Mouse (Mus musculus) intestine, postnatal 0 days (tissue): ENCODE data around the gene Atf5. TPM values are rescaled to one million over a fixed set of nuclear protein-coding genes. Genes with fewer than 3 reads are reported as not detected.

Experiments used
- ATAC-seq: fragments of 200-750 bp; cut with Nextera tagmentation; 2 replicates; pipeline ENCODE4 v1.8.0; 2017; ENCODE audit warnings: mild to moderate bottlenecking, moderate TSS enrichment, moderate library complexity
- H3K27ac ChIP-seq: fragments of 300-500 bp; sonication (generic); 2 replicates; pipeline ENCODE4 v1.5.1; 2014; ENCODE audit warnings: mild to moderate bottlenecking, low read depth, low read length, moderate library complexity
- H3K27me3 ChIP-seq: fragments of 300-500 bp; sonication (generic); replicated peaks from 2 replicates; pipeline ENCODE4 v1.6.1; 2014; ENCODE audit warnings: low read length, mixed read lengths; ENCODE audit not compliant: control insufficient read depth, insufficient read depth
- H3K36me3 ChIP-seq: fragments of 300-500 bp; sonication (generic); 2 replicates; pipeline ENCODE4 v1.6.1; 2014; ENCODE audit warnings: mild to moderate bottlenecking, moderate library complexity; ENCODE audit not compliant: control insufficient read depth, insufficient read depth
- H3K4me1 ChIP-seq: fragments of 300-500 bp; sonication (generic); replicated peaks from 2 replicates; pipeline ENCODE4 v1.6.1; 2014; ENCODE audit warnings: antibody characterized with exemption, low read length, mixed read lengths; ENCODE audit not compliant: control insufficient read depth, insufficient read depth
- H3K4me2 ChIP-seq: fragments of 300-500 bp; sonication (generic); replicated peaks from 2 replicates; pipeline ENCODE4 v1.6.1; 2014; ENCODE audit warnings: low read depth, mild to moderate bottlenecking, moderate library complexity
- H3K4me3 ChIP-seq: fragments of 300-500 bp; sonication (generic); 2 replicates; pipeline ENCODE4 v1.5.1; 2014; ENCODE audit warnings: low read depth, low read length
- H3K9ac ChIP-seq: fragments of 300-500 bp; sonication (generic); 2 replicates; pipeline ENCODE4 v1.6.1; 2014; ENCODE audit warnings: mild to moderate bottlenecking, low read depth, low read length
- H3K9me3 ChIP-seq: fragments of 300-500 bp; sonication (generic); 2 replicates; pipeline ENCODE4 v1.6.1; 2016; ENCODE audit warnings: mixed run types; ENCODE audit not compliant: control insufficient read depth
- CTCF ChIP-seq: sonication (generic); IDR thresholded peaks from 2 replicates; pipeline ENCODE4 v1.5.1; 2016; ENCODE audit warnings: low read depth, mild to moderate bottlenecking, control low read depth, antibody characterized with exemption, moderate library complexity
- WGBS: fragments of 180-500 bp; shearing (Covaris S2); extraction: QIAGEN DNeasy Blood & Tissue Kit; methylation state at CpG from one replicate; pipeline ENCODE4 v1.1.7; 2014; 5-methylcytosine and 5-hydroxymethylcytosine counted together
- polyA plus RNA-seq: library from polyadenylated mRNA; unstranded; fragments of >200 nt; fragmentation: Nextera tagmentation; extraction: Ambion mirVana; gene quantifications from 2 replicates; pipeline ENCODE4 v1.2.1, GENCODE M21; 2015

The Atf5 gene
- 6.5 and 6.6 TPM in 2 replicates for polyA plus RNA-seq

DNA sequence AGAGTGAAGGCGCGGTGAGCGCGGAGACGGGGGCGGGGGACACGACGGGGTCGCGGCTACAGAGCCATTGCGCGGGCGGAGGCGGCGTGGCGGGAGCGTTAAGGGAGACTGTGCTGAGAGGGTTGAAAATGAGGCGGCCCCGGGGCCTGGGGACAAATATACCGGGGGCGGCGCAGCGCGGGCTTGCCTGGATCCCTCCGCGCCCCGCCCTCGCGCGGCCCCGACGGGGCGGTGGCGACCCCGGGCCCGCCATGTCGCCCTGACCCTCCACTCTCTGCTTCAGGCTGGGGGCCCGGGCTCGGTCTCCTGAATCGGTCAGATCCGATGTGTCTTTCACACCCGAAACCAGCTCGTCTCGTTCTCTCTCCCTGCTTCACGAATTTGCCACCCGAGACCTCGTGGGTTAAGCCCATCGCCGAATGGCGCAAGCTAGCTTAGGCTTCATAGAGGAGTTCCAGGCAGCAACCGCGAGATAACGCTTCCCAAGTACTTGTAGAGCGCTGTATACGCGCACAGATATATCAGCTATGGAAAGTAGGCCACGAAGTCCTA, at the start of gene Atf5:
Gene Atf5 (minus strand): TSS at position 189 of the 552 bp plus-strand sequence.
- Histone ChIP-seq H3K9me3 (no peaks in the 10 kb centered on the region), H3K4me2 (peak within 1 kb of the TSS; percentile 84), H3K36me3 (peaks cover 24% of the 10 kb centered on the region; the same call in 1 of the 2 replicates), H3K27me3 (no peaks in the 10 kb centered on the region), H3K27ac (peak within 1 kb of the TSS; percentile 95), H3K9ac (peak within 1 kb of the TSS; percentile 89), H3K4me1 (peaks cover 16% of the 10 kb centered on the region), H3K4me3 (peak within 1 kb of the TSS; percentile 95)
- no peak for TF ChIP-seq CTCF
- WGBS = under 1% methylated on average over 56 of the region's 57 CpGs
- peak; percentile 40 for ATAC-seq

DNA sequence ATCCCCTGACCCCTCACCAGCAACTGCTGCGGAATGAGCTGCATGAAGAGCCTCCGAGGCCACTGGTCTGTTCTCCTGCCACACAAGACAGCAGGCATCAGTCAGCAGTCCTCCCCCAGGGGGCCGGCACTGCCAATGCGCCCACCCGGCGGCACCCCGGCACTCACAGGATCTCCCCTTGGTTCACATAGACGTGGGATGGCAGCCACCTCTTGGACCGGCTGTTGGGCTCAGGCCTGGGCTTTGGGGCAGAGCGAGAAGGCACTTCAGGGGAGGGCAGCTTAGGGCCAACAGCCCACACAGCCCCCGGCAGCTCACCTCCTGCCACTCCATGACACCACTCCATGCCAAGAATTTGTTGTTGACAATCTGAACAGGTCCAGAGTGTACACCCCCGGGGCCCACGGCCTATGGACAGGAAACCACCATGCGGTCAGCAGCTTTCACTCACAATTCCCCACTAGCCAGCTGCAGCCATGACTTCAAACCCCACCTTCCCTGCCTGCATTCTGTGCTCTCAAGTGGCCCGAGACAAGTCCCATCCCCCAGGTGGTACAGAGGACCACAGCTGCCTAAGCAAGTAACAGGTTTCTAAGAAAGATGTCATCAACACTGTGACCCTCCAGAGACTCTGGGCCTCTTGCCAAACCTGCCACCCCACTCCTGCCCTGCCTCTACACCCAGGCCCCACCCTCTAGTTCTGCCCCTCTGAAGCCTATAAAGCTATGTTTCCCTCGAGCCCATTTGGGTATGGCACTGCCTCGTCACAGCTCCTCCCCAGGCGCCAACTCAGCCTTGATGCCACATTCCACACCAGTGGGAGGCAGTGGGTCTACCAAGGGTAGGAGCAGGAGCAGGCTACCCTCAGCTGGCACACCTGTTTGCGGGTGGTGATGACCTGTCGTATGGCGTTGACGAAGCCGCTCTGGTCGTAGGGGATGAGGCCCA, 48.4 kb upstream of the Atf5 start:
- H3K27ac ChIP-seq = 0 out of 2 replicates have a peak overlapping the region, but pooled peaks have one; percentile 21
- no peak overlapping the region for H3K4me3 ChIP-seq
- no peak for ATAC-seq
- 78% methylated on average over 24 of the region's 24 CpGs for WGBS
- H3K4me2 ChIP-seq = no peak overlapping the region
- no peak overlapping the region for H3K9ac ChIP-seq
- peaks cover 27% of the 10 kb centered on the region for H3K4me1 ChIP-seq
- TF ChIP-seq CTCF = no peak
- peaks cover 42% of the 10 kb centered on the region for H3K36me3 ChIP-seq
- no peaks in the 10 kb centered on the region for H3K27me3 ChIP-seq
- H3K9me3 ChIP-seq = no peaks in the 10 kb centered on the region

DNA sequence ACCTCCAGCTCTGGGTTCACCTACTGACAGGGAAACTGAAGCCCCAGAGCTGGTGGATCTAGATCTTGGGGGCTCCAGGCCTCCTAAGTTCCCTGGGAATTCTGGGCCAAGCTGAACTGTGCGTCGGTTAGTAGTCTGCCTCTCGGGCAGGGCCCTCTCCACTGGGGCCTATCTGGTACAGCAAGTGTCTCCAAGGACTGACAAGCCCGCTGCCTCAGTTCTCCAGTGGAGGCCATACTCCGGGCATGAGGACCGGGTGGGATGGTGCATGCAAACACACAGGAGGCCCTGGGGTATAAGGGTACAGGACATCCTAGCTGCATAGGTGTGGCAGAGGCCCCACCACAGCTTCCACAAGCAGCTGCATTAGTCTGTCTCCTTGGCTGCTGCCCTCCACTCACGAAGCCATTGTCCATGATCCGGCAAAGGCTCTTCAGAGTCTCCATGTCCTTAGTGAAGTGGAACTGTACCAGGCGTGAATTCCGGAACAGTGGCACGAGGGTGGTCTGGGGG, 47.6 kb upstream of the Atf5 start:
- 82% methylated on average over 11 of the region's 11 CpGs for WGBS
- H3K4me1 ChIP-seq = peaks cover 27% of the 10 kb centered on the region
- no peak overlapping the region for H3K4me2 ChIP-seq
- no peaks in the 10 kb centered on the region for H3K27me3 ChIP-seq
- H3K36me3 ChIP-seq = peaks cover 47% of the 10 kb centered on the region
- H3K27ac ChIP-seq = peak overlapping the region; percentile 21; the same call in 1 of the 2 replicates
- ATAC-seq = no peak
- no peak overlapping the region for H3K9ac ChIP-seq
- no peaks in the 10 kb centered on the region for H3K9me3 ChIP-seq
- TF ChIP-seq CTCF = no peak
- H3K4me3 ChIP-seq = no peak overlapping the region

DNA sequence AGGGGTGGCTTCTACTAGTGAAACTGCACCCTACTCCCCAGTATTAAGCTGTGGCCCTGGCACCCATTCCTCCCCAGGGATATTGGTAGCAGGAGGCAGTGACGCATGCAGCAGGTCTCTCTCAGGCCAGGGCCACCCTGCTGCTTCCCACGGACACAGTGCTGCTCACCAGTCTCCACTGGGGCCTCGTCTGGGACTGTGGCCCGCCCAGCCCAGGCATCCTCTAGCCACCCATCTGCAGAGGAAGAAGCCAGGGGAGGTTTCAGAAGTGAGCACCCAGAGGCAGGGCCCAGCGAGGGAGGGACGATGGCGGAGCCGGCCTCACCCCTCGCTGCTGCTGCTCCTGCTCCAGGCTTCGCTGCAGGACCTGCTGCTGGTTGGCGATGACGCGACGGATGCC, 46.8 kb upstream of the Atf5 start:
- WGBS = 80% methylated on average over 14 of the region's 14 CpGs
- TF ChIP-seq CTCF = no peak

DNA sequence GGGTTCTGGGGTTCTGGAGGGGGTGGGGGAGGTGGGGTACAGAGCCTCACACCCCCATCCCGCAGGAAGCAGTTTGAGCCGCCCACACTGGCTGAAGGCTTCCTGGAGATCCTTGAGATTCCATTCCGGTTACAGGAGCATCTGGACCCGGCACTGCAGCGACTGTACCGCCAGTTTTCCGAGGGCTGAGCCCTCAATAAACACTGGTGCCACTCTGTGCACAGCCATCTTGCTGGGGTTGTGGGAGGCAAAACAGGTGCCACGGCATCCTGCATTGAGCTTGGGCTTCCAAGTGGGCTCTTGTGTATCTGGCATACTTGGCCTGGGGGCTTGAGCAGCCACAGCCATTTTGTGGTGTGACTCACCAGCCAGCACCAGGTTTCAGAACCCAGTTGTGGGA, 46.0 kb upstream of the Atf5 start:
- Histone ChIP-seq H3K36me3 (peaks cover 47% of the 10 kb centered on the region), H3K4me1 (peaks cover 20% of the 10 kb centered on the region)

More for the DNA sequence above, 46.8 kb upstream of the Atf5 start:
- no peak for ATAC-seq
- Histone ChIP-seq H3K27me3 (no peaks in the 10 kb centered on the region), H3K4me3 (no peak overlapping the region), H3K4me2 (no peak overlapping the region), H3K9me3 (no peaks in the 10 kb centered on the region), H3K27ac (no peak overlapping the region; the same call in 1 of the 2 replicates), H3K4me1 (peaks cover 23% of the 10 kb centered on the region), H3K36me3 (peaks cover 47% of the 10 kb centered on the region), H3K9ac (no peak overlapping the region)

DNA sequence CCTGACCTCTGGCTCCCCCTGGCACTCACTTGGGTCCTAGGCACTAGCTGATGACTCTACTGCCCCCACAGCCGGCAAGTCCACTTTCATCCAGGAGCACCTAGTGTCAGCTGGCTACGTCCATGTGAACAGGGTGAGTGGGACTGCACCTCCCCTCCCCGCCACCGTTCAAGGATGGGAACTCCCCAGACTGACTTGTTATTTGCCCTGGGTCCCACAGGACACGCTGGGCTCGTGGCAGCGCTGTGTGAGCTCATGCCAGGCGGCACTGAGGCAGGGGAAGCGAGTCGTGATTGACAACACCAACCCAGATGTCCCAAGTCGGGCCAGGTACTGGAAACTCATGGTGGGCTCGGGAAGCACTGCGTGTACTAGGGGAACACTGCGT, 45.0 kb upstream of the Atf5 start:
- Histone ChIP-seq H3K4me1 (peaks cover 11% of the 10 kb centered on the region; the same call in 1 of the 2 replicates), H3K4me2 (no peak overlapping the region), H3K9ac (no peak overlapping the region), H3K36me3 (peaks cover 47% of the 10 kb centered on the region), H3K27ac (no peak overlapping the region), H3K4me3 (no peak overlapping the region), H3K9me3 (no peaks in the 10 kb centered on the region), H3K27me3 (no peaks in the 10 kb centered on the region)
- no peak for ATAC-seq
- WGBS = 78% methylated on average over 14 of the region's 14 CpGs
- TF ChIP-seq CTCF = no peak

More for the DNA sequence above, 46.0 kb upstream of the Atf5 start:
- no peaks in the 10 kb centered on the region for H3K27me3 ChIP-seq
- TF ChIP-seq CTCF = no peak
- no peaks in the 10 kb centered on the region for H3K9me3 ChIP-seq
- 72% methylated on average over 8 of the region's 8 CpGs for WGBS
- no peak for ATAC-seq
- no peak overlapping the region for H3K4me2 ChIP-seq
- H3K9ac ChIP-seq = no peak overlapping the region
- H3K4me3 ChIP-seq = no peak overlapping the region
- H3K27ac ChIP-seq = 0 out of 2 replicates have a peak overlapping the region, but pooled peaks have one; percentile 7
